Mouse (Mus musculus) MEL (cell line): ENCODE results near the gene Prrxl1. TPM values are rescaled to one million over a fixed set of nuclear protein-coding genes. Genes with fewer than 3 reads are reported as not detected.

Experiments used
- DNase-seq: peaks from one replicate; pipeline ENCODE4 v3.0.0; 2011; ENCODE audit warnings: low read depth, low spot score
- H3K27ac ChIP-seq: 2 replicates; pipeline ENCODE4 v1.5.1; 2012; ENCODE audit warnings: low read depth, mild to moderate bottlenecking, control low read depth, low read length, moderate library complexity; ENCODE audit not compliant: control insufficient read depth
- H3K27me3 ChIP-seq, 2 experiments: fragments of 150-350 bp in 1 of 2; sonication (generic) in 1 of 2; 2 replicates each; pipeline ENCODE4 v1.6.1; 2012; ENCODE audit warnings: low read length in 2 of 2, mild to moderate bottlenecking in 2 of 2, improper control_type of control experiment in 1 of 2, moderate library complexity in 1 of 2; ENCODE audit not compliant: insufficient read depth in 2 of 2, control insufficient read depth in 1 of 2
- H3K36me3 ChIP-seq, 2 experiments: 2 replicates each; pipeline ENCODE4 v1.6.1; 2012 to 2014; ENCODE audit warnings: low read length in 2 of 2, improper control_type of control experiment in 1 of 2, inconsistent platforms in 1 of 2, mild to moderate bottlenecking in 1 of 2; ENCODE audit not compliant: insufficient read depth in 2 of 2, control insufficient read depth in 1 of 2
- H3K4me1 ChIP-seq, 2 experiments: fragments of 150-350 bp in 1 of 2; sonication (generic) in 1 of 2; 2 replicates each; pipeline ENCODE4 v1.6.1; 2012; ENCODE audit warnings: low read length in 2 of 2, improper control_type of control experiment in 1 of 2, mild to moderate bottlenecking in 1 of 2; ENCODE audit not compliant: insufficient read depth in 2 of 2, control insufficient read depth in 1 of 2
- H3K4me3 ChIP-seq, 2 experiments: fragments of 150-350 bp in 1 of 2; sonication (generic) in 1 of 2; 2 replicates each; pipeline ENCODE4 v1.5.1; 2012; ENCODE audit warnings: low read depth in 2 of 2, low read length in 2 of 2, mild to moderate bottlenecking in 2 of 2, moderate library complexity in 2 of 2, control low read depth in 1 of 2, improper control_type of control experiment in 1 of 2; ENCODE audit not compliant: control insufficient read depth in 1 of 2, insufficient read depth in 1 of 2
- H3K79me2 ChIP-seq: 2 replicates; pipeline ENCODE4 v1.6.1; 2012; ENCODE audit warnings: mild to moderate bottlenecking, low read length, moderate library complexity; ENCODE audit not compliant: control insufficient read depth, poor library complexity, insufficient read depth
- H3K9ac ChIP-seq: 2 replicates; pipeline ENCODE4 v1.6.1; 2012; ENCODE audit warnings: low read depth, mild to moderate bottlenecking, control low read depth, low read length, moderate library complexity; ENCODE audit not compliant: control insufficient read depth, poor library complexity, severe bottlenecking
- H3K9me3 ChIP-seq: fragments of 150-350 bp; sonication (generic); replicated peaks from 2 replicates; pipeline ENCODE4 v1.6.1; 2012; ENCODE audit warnings: mild to moderate bottlenecking, low read length, improper control_type of control experiment, moderate library complexity; ENCODE audit not compliant: insufficient read depth
- BHLHE40 ChIP-seq: IDR thresholded peaks from 2 replicates; pipeline ENCODE4 v1.6.1; 2012; ENCODE audit warnings: low read depth, mild to moderate bottlenecking, inconsistent platforms, low read length, improper control_type of control experiment, borderline replicate concordance
- CHD2 ChIP-seq: IDR thresholded peaks from 2 replicates; pipeline ENCODE4 v1.6.1; 2011; ENCODE audit warnings: low read length, improper control_type of control experiment
- CTCF ChIP-seq, 3 experiments: IDR thresholded peaks in 2 of 3; conservative IDR thresholded peaks in 1 of 3; 2 replicates each; pipeline ENCODE4 v1.5.1; 2011 to 2012; ENCODE audit warnings: low read length in 3 of 3, low read depth in 2 of 3, mild to moderate bottlenecking in 2 of 3, improper control_type of control experiment in 1 of 3, inconsistent platforms in 1 of 3, mixed read lengths in 1 of 3, moderate library complexity in 1 of 3; ENCODE audit not compliant: control insufficient read depth in 1 of 3, insufficient read depth in 1 of 3, poor library complexity in 1 of 3, severe bottlenecking in 1 of 3
- E2F4 ChIP-seq: IDR thresholded peaks from 2 replicates; pipeline ENCODE4 v1.6.1; 2011; ENCODE audit warnings: low read depth, low read length, improper control_type of control experiment, borderline replicate concordance
- EP300 ChIP-seq, 2 experiments: IDR thresholded peaks; 2 replicates each; pipeline ENCODE4 v1.6.1; 2011; ENCODE audit warnings: improper control_type of control experiment in 2 of 2, low read length in 2 of 2, low read depth in 1 of 2, mild to moderate bottlenecking in 1 of 2
- ETS1 ChIP-seq: IDR thresholded peaks from 2 replicates; pipeline ENCODE4 v1.6.1; 2012; ENCODE audit warnings: low read depth, mild to moderate bottlenecking, inconsistent platforms, low read length, improper control_type of control experiment, moderate library complexity
- GABPA ChIP-seq: IDR thresholded peaks from 2 replicates; pipeline ENCODE4 v1.6.1; 2012; ENCODE audit warnings: low read depth, mild to moderate bottlenecking, inconsistent platforms, low read length, improper control_type of control experiment, moderate library complexity
- GATA1 ChIP-seq: IDR thresholded peaks from 2 replicates; pipeline ENCODE4 v1.6.1; 2011; ENCODE audit warnings: low read depth, low read length, improper control_type of control experiment
- HCFC1 ChIP-seq: IDR thresholded peaks from 2 replicates; pipeline ENCODE4 v1.6.1; 2012; ENCODE audit warnings: low read depth, mild to moderate bottlenecking, inconsistent platforms, low read length, improper control_type of control experiment, moderate library complexity
- KAT2A ChIP-seq: conservative IDR thresholded peaks from 2 replicates; pipeline ENCODE4 v1.6.1; 2012; ENCODE audit warnings: low read depth, low read length, improper control_type of control experiment, inconsistent platforms
- MAX ChIP-seq: IDR thresholded peaks from 2 replicates; pipeline ENCODE4 v1.6.1; 2011; ENCODE audit warnings: low read length, improper control_type of control experiment
- MAZ ChIP-seq: IDR thresholded peaks from 2 replicates; pipeline ENCODE4 v1.6.1; 2012; ENCODE audit warnings: low read depth, mild to moderate bottlenecking, inconsistent platforms, low read length, improper control_type of control experiment
- MXI1 ChIP-seq: IDR thresholded peaks from 2 replicates; pipeline ENCODE4 v1.6.1; 2011; ENCODE audit warnings: mild to moderate bottlenecking, low read depth, low read length, improper control_type of control experiment
- MYC ChIP-seq: IDR thresholded peaks from 2 replicates; pipeline ENCODE4 v1.6.1; 2011; ENCODE audit warnings: low read depth, mild to moderate bottlenecking, low read length, improper control_type of control experiment, moderate library complexity
- NRF1 ChIP-seq: IDR thresholded peaks from 2 replicates; pipeline ENCODE4 v1.6.1; 2014; ENCODE audit warnings: low read depth, mild to moderate bottlenecking, inconsistent platforms, low read length, improper control_type of control experiment, moderate library complexity; ENCODE audit not compliant: poor library complexity, insufficient read depth, severe bottlenecking
- POLR2A ChIP-seq, 2 experiments: IDR thresholded peaks; 2 replicates each; pipeline ENCODE4 v1.6.1; 2011 to 2012; ENCODE audit warnings: low read length in 2 of 2, mild to moderate bottlenecking in 2 of 2, control low read depth in 1 of 2, improper control_type of control experiment in 1 of 2, low read depth in 1 of 2, moderate library complexity in 1 of 2; ENCODE audit not compliant: control insufficient read depth in 1 of 2, insufficient read depth in 1 of 2, poor library complexity in 1 of 2
- POLR2AphosphoS2 ChIP-seq: IDR thresholded peaks from 2 replicates; pipeline ENCODE4 v1.6.1; 2011; ENCODE audit warnings: low read length, improper control_type of control experiment
- RCOR1 ChIP-seq: IDR thresholded peaks from 2 replicates; pipeline ENCODE4 v1.6.1; 2012; ENCODE audit warnings: low read depth, mild to moderate bottlenecking, inconsistent platforms, low read length, improper control_type of control experiment
- SIN3A ChIP-seq: IDR thresholded peaks from 2 replicates; pipeline ENCODE4 v1.6.1; 2012; ENCODE audit warnings: low read length, improper control_type of control experiment, inconsistent platforms
- SMC3 ChIP-seq: IDR thresholded peaks from 2 replicates; pipeline ENCODE4 v1.6.1; 2011; ENCODE audit warnings: low read depth, low read length, improper control_type of control experiment
- TAL1 ChIP-seq: IDR thresholded peaks from 2 replicates; pipeline ENCODE4 v1.6.1; 2012; ENCODE audit warnings: mild to moderate bottlenecking, inconsistent platforms, low read length, moderate library complexity, mixed read lengths
- TBP ChIP-seq: IDR thresholded peaks from 2 replicates; pipeline ENCODE4 v1.8.0; 2011; ENCODE audit warnings: low read depth, low read length, improper control_type of control experiment
- TCF12 ChIP-seq: IDR thresholded peaks from 2 replicates; pipeline ENCODE4 v1.6.1; 2014; ENCODE audit warnings: low read depth, mild to moderate bottlenecking, inconsistent platforms, low read length, improper control_type of control experiment, moderate library complexity
- USF1 ChIP-seq: IDR thresholded peaks from 2 replicates; pipeline ENCODE4 v1.6.1; 2014; ENCODE audit warnings: low read depth, mild to moderate bottlenecking, inconsistent platforms, low read length, improper control_type of control experiment, moderate library complexity
- USF2 ChIP-seq, 2 experiments: IDR thresholded peaks; 2 replicates each; pipeline ENCODE4 v1.6.1; 2011 to 2012; ENCODE audit warnings: improper control_type of control experiment in 2 of 2, low read length in 2 of 2, borderline replicate concordance in 1 of 2, inconsistent platforms in 1 of 2, low read depth in 1 of 2, mild to moderate bottlenecking in 1 of 2; ENCODE audit not compliant: insufficient read depth in 1 of 2
- ZKSCAN1 ChIP-seq: IDR thresholded peaks from 2 replicates; pipeline ENCODE4 v1.6.1; 2012; ENCODE audit warnings: low read depth, mild to moderate bottlenecking, inconsistent platforms, low read length, improper control_type of control experiment, moderate library complexity
- polyA plus RNA-seq, 2 experiments: library from polyadenylated mRNA; stranded (reverse) in 1 of 2; unstranded in 1 of 2; fragments of >175 nt in 1 of 2; fragments of >200 nt in 1 of 2; gene quantifications; 2 replicates each; pipeline versions ENCODE4 v1.2.1 to v1.2.4; 2012; ENCODE audit warnings: low replicate concordance in 2 of 2, low read depth in 1 of 2; ENCODE audit not compliant: insufficient read length in 2 of 2, insufficient read depth in 1 of 2, missing spikeins in 1 of 2
- total RNA-seq: library from RNA; depleted of rRNA; stranded (reverse); fragments of 300-350 nt; gene quantifications from 2 replicates; pipeline ENCODE4 v1.2.3, GENCODE M21; 2012

Prrxl1 gene
- total and polyA plus RNA-seq, 3 experiments, result not detected

DNA sequence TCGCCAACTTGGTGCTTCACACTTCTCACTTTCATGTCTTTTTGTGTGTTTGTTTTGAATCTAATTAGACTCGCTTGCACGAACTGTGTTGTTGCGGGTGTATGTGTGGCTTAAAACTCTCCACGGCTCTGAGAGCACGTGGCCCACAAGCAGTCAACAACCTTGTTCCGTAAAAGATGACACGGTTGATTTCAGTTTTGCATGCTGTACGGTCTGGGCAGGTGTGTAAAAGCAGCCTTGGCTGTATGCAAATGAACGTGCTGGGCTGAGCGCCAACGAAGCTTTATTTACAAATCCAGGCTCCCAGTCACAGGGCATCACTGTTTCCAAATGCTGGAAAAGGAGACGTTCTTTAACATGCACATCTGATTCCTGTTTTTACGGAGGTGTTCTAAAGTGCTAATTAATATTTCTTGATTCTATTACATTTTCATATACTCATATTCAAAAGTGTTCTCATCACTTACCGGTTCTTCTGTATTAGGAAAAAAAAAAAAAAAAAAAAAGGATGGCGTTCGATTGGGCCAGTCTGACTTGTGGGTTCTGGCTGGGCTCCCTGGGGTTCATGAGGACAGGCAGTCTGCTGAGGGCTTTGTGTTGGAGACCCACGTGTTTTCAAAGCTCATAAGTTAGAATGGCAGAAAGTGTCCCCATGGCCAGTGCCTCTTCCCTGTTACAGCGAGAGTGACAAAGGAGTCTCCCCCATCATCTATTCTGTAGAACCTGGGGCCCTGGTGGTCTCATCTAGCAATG is 85.0 kb downstream of the Prrxl1 start:
- H3K9ac ChIP-seq, result no peak overlapping the region
- no peaks in the 10 kb centered on the region for H3K27me3 ChIP-seq
- no peak for DNase-seq
- H3K79me2 ChIP-seq, result no peaks in the 10 kb centered on the region
- no peak for TF ChIP-seq USF2 (IDR thresholded peaks at IDR 0.05; ENCODE audit: borderline replicate concordance in 1 of 2, insufficient read depth in 1 of 2, low read depth in 1 of 2, low read length in 2 of 2)
- no peak for TF ChIP-seq ZKSCAN1
- no peak for TF ChIP-seq USF1
- TF ChIP-seq BHLHE40, result no peak
- no peak for TF ChIP-seq MAZ
- no peak for TF ChIP-seq TAL1
- TF ChIP-seq MAX, result no peak
- TF ChIP-seq POLR2AphosphoS2, result no peak
- TF ChIP-seq SMC3, result no peak
- no peak for TF ChIP-seq MYC
- no peak for TF ChIP-seq TBP
- TF ChIP-seq GABPA, result no peak
- no peak for TF ChIP-seq NRF1
- TF ChIP-seq E2F4, result no peak
- no peak for TF ChIP-seq POLR2A (IDR thresholded peaks at IDR 0.05; ENCODE audit: control insufficient read depth in 1 of 2, insufficient read depth in 1 of 2, low read depth in 1 of 2, low read length in 2 of 2, poor library complexity in 1 of 2)
- TF ChIP-seq MXI1, result no peak
- no peak for TF ChIP-seq CTCF (IDR thresholded peaks at IDR 0.05 in 2 of 3, conservative IDR thresholded peaks at IDR 0.05 in 1 of 3; ENCODE audit: control insufficient read depth in 1 of 3, insufficient read depth in 1 of 3, low read depth in 2 of 3, low read length in 3 of 3, poor library complexity in 1 of 3, severe bottlenecking in 1 of 3)
- no peak for TF ChIP-seq ETS1
- no peak for TF ChIP-seq RCOR1
- no peaks in the 10 kb centered on the region for H3K4me1 ChIP-seq
- no peaks in the 10 kb centered on the region for H3K9me3 ChIP-seq
- no peaks in the 10 kb centered on the region for H3K36me3 ChIP-seq
- H3K4me3 ChIP-seq, result no peak overlapping the region
- H3K27ac ChIP-seq, result no peak overlapping the region

GRCm38 (mm10) chr14:32684735-32685105 is 85.5 kb downstream of the Prrxl1 start:
- no peak for DNase-seq
- Histone ChIP-seq H3K9ac (no peak overlapping the region), H3K36me3 (no peaks in the 10 kb centered on the region), H3K27ac (no peak overlapping the region), H3K79me2 (no peaks in the 10 kb centered on the region), H3K4me1 (no peaks in the 10 kb centered on the region), H3K4me3 (no peak overlapping the region), H3K27me3 (no peaks in the 10 kb centered on the region), H3K9me3 (no peaks in the 10 kb centered on the region)
- TF ChIP-seq KAT2A, result no peak
- no peak for TF ChIP-seq EP300 (IDR thresholded peaks at IDR 0.05; ENCODE audit: low read depth in 1 of 2, low read length in 2 of 2)
- no peak for TF ChIP-seq CHD2
- no peak for TF ChIP-seq ZKSCAN1
- TF ChIP-seq HCFC1, result no peak
- TF ChIP-seq TCF12, result no peak
- TF ChIP-seq GATA1, result no peak
- no peak for TF ChIP-seq GABPA
- no peak for TF ChIP-seq SIN3A
